Mouse (Mus musculus) heart, embryonic 11.5 days (tissue): ENCODE results near the gene Fkbp5. TPM values are rescaled to one million over a fixed set of nuclear protein-coding genes. Genes with fewer than 3 reads are reported as not detected.

ENCODE experiments used
- ATAC-seq: fragments of 200-750 bp; cut with Nextera tagmentation; replicated peaks from 2 replicates; pipeline ENCODE4 v1.8.0; 2017; ENCODE audit warnings: moderate library complexity; ENCODE audit not compliant: insufficient number of reproducible peaks, low FRiP score, low TSS enrichment
- H3K27ac ChIP-seq: fragments of 300-500 bp; sonication (generic); 2 replicates; pipeline ENCODE4 v1.5.1; 2014; ENCODE audit warnings: mild to moderate bottlenecking, low read depth, low read length
- H3K27me3 ChIP-seq: fragments of 300-500 bp; sonication (generic); 2 replicates; pipeline ENCODE4 v1.6.1; 2014; ENCODE audit warnings: mild to moderate bottlenecking, low read length, mixed read lengths; ENCODE audit not compliant: control insufficient read depth, insufficient read depth
- H3K36me3 ChIP-seq: fragments of 300-500 bp; sonication (generic); 2 replicates; pipeline ENCODE4 v1.6.1; 2014; ENCODE audit warnings: mild to moderate bottlenecking, low read length, moderate library complexity, mixed read lengths; ENCODE audit not compliant: control insufficient read depth, insufficient read depth
- H3K4me1 ChIP-seq: fragments of 300-500 bp; sonication (generic); 2 replicates; pipeline ENCODE4 v1.6.1; 2014; ENCODE audit warnings: low read length; ENCODE audit not compliant: control insufficient read depth, insufficient read depth
- H3K4me2 ChIP-seq: fragments of 300-500 bp; sonication (generic); 2 replicates; pipeline ENCODE4 v1.6.1; 2014; ENCODE audit warnings: mild to moderate bottlenecking, moderate library complexity
- H3K4me3 ChIP-seq: fragments of 300-500 bp; sonication (generic); 2 replicates; pipeline ENCODE4 v1.5.1; 2014; ENCODE audit warnings: low read depth, low read length
- H3K9ac ChIP-seq: fragments of 300-500 bp; sonication (generic); 2 replicates; pipeline ENCODE4 v1.6.1; 2014; ENCODE audit warnings: mild to moderate bottlenecking, low read depth, low read length, moderate library complexity
- H3K9me3 ChIP-seq: fragments of 300-500 bp; sonication (generic); replicated peaks from 2 replicates; pipeline ENCODE4 v1.6.1; 2016; ENCODE audit warnings: low read length; ENCODE audit not compliant: control insufficient read depth
- WGBS: fragments of 180-500 bp; shearing (Covaris S2); extraction: QIAGEN DNeasy Blood & Tissue Kit; methylation state at CpG from one replicate; pipeline ENCODE4 v1.1.7; 2014; ENCODE audit not compliant: insufficient replicate concordance; 5-methylcytosine and 5-hydroxymethylcytosine counted together
- polyA plus RNA-seq: library from polyadenylated mRNA; unstranded; fragments of >200 nt; fragmentation: Nextera tagmentation; extraction: Ambion mirVana; gene quantifications from 2 replicates; pipeline ENCODE4 v1.2.1, GENCODE M21; 2014

The Fkbp5 gene
- polyA plus RNA-seq, 1 experiment from 2014 or later, result 5.8 TPM

- Histone ChIP-seq H3K4me3 (no peak overlapping the region), H3K27me3 (peaks cover 29% of the 10 kb centered on the region), H3K4me2 (no peak overlapping the region), H3K9me3 (no peaks in the 10 kb centered on the region), H3K4me1 (peaks cover 20% of the 10 kb centered on the region; the same call in 1 of the 2 replicates), H3K27ac (no peak overlapping the region), H3K9ac (no peak overlapping the region), H3K36me3 (no peaks in the 10 kb centered on the region)
- no peak for ATAC-seq
- 60% methylated on average over 5 of the region's 5 CpGs for WGBS
Observed at GRCm38 (mm10) chr17:28521071-28521726, 3.9 kb upstream of the Fkbp5 start.

GRCm38 (mm10) chr17:28520561-28520960, 3.2 kb upstream of the Fkbp5 start:
- Histone ChIP-seq H3K4me3 (no peak overlapping the region), H3K4me1 (peaks cover 20% of the 10 kb centered on the region; the same call in 1 of the 2 replicates), H3K9ac (no peak overlapping the region), H3K36me3 (no peaks in the 10 kb centered on the region), H3K9me3 (no peaks in the 10 kb centered on the region), H3K4me2 (no peak overlapping the region), H3K27me3 (peaks cover 29% of the 10 kb centered on the region), H3K27ac (no peak overlapping the region)
- WGBS, result 76% methylated on average over 4 of the region's 4 CpGs
- no peak for ATAC-seq

GRCm38 (mm10) chr17:28519827-28520226, 2.5 kb upstream of the Fkbp5 start:
- Histone ChIP-seq H3K27ac (no peak overlapping the region), H3K4me3 (no peak overlapping the region), H3K9me3 (no peaks in the 10 kb centered on the region), H3K9ac (no peak overlapping the region), H3K27me3 (peaks cover 31% of the 10 kb centered on the region), H3K4me1 (peaks cover 20% of the 10 kb centered on the region; the same call in 1 of the 2 replicates), H3K4me2 (no peak overlapping the region), H3K36me3 (no peaks in the 10 kb centered on the region)
- 87% methylated on average over 3 of the region's 3 CpGs for WGBS
- no peak for ATAC-seq

- H3K4me2 ChIP-seq, result peak overlapping the region; percentile 86
- no peak overlapping the region; the same call in 1 of the 2 replicates for H3K9ac ChIP-seq
- H3K4me3 ChIP-seq, result peak overlapping the region; percentile 46
- H3K27me3 ChIP-seq, result peaks cover 37% of the 10 kb centered on the region
- no peak for ATAC-seq
- peaks cover 20% of the 10 kb centered on the region; the same call in 1 of the 2 replicates for H3K4me1 ChIP-seq
- no peaks in the 10 kb centered on the region for H3K9me3 ChIP-seq
- 29% methylated on average over 8 of the region's 8 CpGs for WGBS
- H3K27ac ChIP-seq, result no peak overlapping the region
- no peaks in the 10 kb centered on the region for H3K36me3 ChIP-seq
Observed at GRCm38 (mm10) chr17:28518615-28519071, 1.3 kb upstream of the Fkbp5 start.

GRCm38 (mm10) chr17:28517956-28518614, 758 bp upstream of the Fkbp5 start:
- H3K4me3 ChIP-seq, result peak overlapping the region; percentile 46
- no peaks in the 10 kb centered on the region for H3K9me3 ChIP-seq
- H3K27ac ChIP-seq, result no peak overlapping the region
- peak overlapping the region; percentile 52 for H3K9ac ChIP-seq
- no peaks in the 10 kb centered on the region for H3K36me3 ChIP-seq
- H3K4me2 ChIP-seq, result peak overlapping the region; percentile 86
- ATAC-seq, result peak; percentile 25; the same call in 1 of the 2 replicates
- H3K27me3 ChIP-seq, result peaks cover 37% of the 10 kb centered on the region
- H3K4me1 ChIP-seq, result peaks cover 17% of the 10 kb centered on the region; the same call in 1 of the 2 replicates
- WGBS, result 1% methylated on average over 46 of the region's 46 CpGs

GRCm38 (mm10) chr17:28516881-28517280, 446 bp downstream of the Fkbp5 start:
- H3K9ac ChIP-seq, result no peak overlapping the region
- H3K36me3 ChIP-seq, result no peaks in the 10 kb centered on the region
- peaks cover 39% of the 10 kb centered on the region for H3K27me3 ChIP-seq
- WGBS, result 57% methylated on average over 4 of the region's 4 CpGs
- H3K4me2 ChIP-seq, result no peak overlapping the region
- H3K4me3 ChIP-seq, result no peak overlapping the region
- H3K9me3 ChIP-seq, result no peaks in the 10 kb centered on the region
- no peak for ATAC-seq
- peaks cover 10% of the 10 kb centered on the region; the same call in 1 of the 2 replicates for H3K4me1 ChIP-seq
- no peak overlapping the region for H3K27ac ChIP-seq

- no peak for ATAC-seq
- Histone ChIP-seq H3K27ac (no peak overlapping the region), H3K4me2 (no peak overlapping the region), H3K9me3 (no peaks in the 10 kb centered on the region), H3K36me3 (no peaks in the 10 kb centered on the region), H3K27me3 (peaks cover 34% of the 10 kb centered on the region), H3K9ac (no peak overlapping the region), H3K4me1 (peaks cover 14% of the 10 kb centered on the region), H3K4me3 (no peak overlapping the region)
- WGBS, result 54% methylated on average over 10 of the region's 10 CpGs
Observed at GRCm38 (mm10) chr17:28515431-28516341, 1.6 kb downstream of the Fkbp5 start.

GRCm38 (mm10) chr17:28514555-28514954, 2.8 kb downstream of the Fkbp5 start:
- 67% methylated on average over 5 of the region's 5 CpGs for WGBS
- H3K9me3 ChIP-seq, result no peaks in the 10 kb centered on the region
- no peak overlapping the region for H3K9ac ChIP-seq
- peaks cover 19% of the 10 kb centered on the region for H3K4me1 ChIP-seq
- no peak overlapping the region for H3K4me2 ChIP-seq
- no peaks in the 10 kb centered on the region for H3K36me3 ChIP-seq
- ATAC-seq, result no peak
- H3K4me3 ChIP-seq, result no peak overlapping the region
- no peak overlapping the region for H3K27ac ChIP-seq
- peaks cover 27% of the 10 kb centered on the region for H3K27me3 ChIP-seq
